Mouse (Mus musculus) cortical plate, adult 2 months (tissue): ENCODE results near the gene Atxn7l2.

ENCODE experiments used
- CTCF ChIP-seq: fragments of 200-500 bp; IDR thresholded peaks from 2 replicates; pipeline ENCODE4 v1.5.1; 2011; ENCODE audit warnings: mild to moderate bottlenecking, control low read depth, low read length; ENCODE audit not compliant: insufficient read depth; ENCODE audit errors: extremely low read depth
- POLR2A ChIP-seq: fragments of 200-500 bp; IDR thresholded peaks from 2 replicates; pipeline ENCODE4 v1.6.1; 2011; ENCODE audit warnings: mild to moderate bottlenecking, low read length, control low read depth; ENCODE audit not compliant: insufficient read depth; ENCODE audit errors: extremely low read depth

GRCm38 (mm10) chr3:108164091-108164490 is 46.6 kb downstream of the Atxn7l2 start:
- TF ChIP-seq CTCF (no peak), POLR2A (no peak)
